Mouse (Mus musculus) heart, embryonic 11.5 days (tissue): ENCODE measurements around the gene Pard3. TPM values are rescaled to one million over a fixed set of nuclear protein-coding genes. Genes with fewer than 3 reads are reported as not detected.

ENCODE experiments used
- ATAC-seq: fragments of 200-750 bp; cut with Nextera tagmentation; replicated peaks from 2 replicates; pipeline ENCODE4 v1.8.0; 2017; ENCODE audit warnings: moderate library complexity; ENCODE audit not compliant: insufficient number of reproducible peaks, low FRiP score, low TSS enrichment
- H3K27ac ChIP-seq: fragments of 300-500 bp; sonication (generic); 2 replicates; pipeline ENCODE4 v1.5.1; 2014; ENCODE audit warnings: mild to moderate bottlenecking, low read depth, low read length
- H3K27me3 ChIP-seq: fragments of 300-500 bp; sonication (generic); 2 replicates; pipeline ENCODE4 v1.6.1; 2014; ENCODE audit warnings: mild to moderate bottlenecking, low read length, mixed read lengths; ENCODE audit not compliant: control insufficient read depth, insufficient read depth
- H3K36me3 ChIP-seq: fragments of 300-500 bp; sonication (generic); 2 replicates; pipeline ENCODE4 v1.6.1; 2014; ENCODE audit warnings: mild to moderate bottlenecking, low read length, moderate library complexity, mixed read lengths; ENCODE audit not compliant: control insufficient read depth, insufficient read depth
- H3K4me1 ChIP-seq: fragments of 300-500 bp; sonication (generic); 2 replicates; pipeline ENCODE4 v1.6.1; 2014; ENCODE audit warnings: low read length; ENCODE audit not compliant: control insufficient read depth, insufficient read depth
- H3K4me2 ChIP-seq: fragments of 300-500 bp; sonication (generic); 2 replicates; pipeline ENCODE4 v1.6.1; 2014; ENCODE audit warnings: mild to moderate bottlenecking, moderate library complexity
- H3K4me3 ChIP-seq: fragments of 300-500 bp; sonication (generic); 2 replicates; pipeline ENCODE4 v1.5.1; 2014; ENCODE audit warnings: low read depth, low read length
- H3K9ac ChIP-seq: fragments of 300-500 bp; sonication (generic); 2 replicates; pipeline ENCODE4 v1.6.1; 2014; ENCODE audit warnings: mild to moderate bottlenecking, low read depth, low read length, moderate library complexity
- H3K9me3 ChIP-seq: fragments of 300-500 bp; sonication (generic); replicated peaks from 2 replicates; pipeline ENCODE4 v1.6.1; 2016; ENCODE audit warnings: low read length; ENCODE audit not compliant: control insufficient read depth
- WGBS: fragments of 180-500 bp; shearing (Covaris S2); extraction: QIAGEN DNeasy Blood & Tissue Kit; methylation state at CpG from one replicate; pipeline ENCODE4 v1.1.7; 2014; ENCODE audit not compliant: insufficient replicate concordance; 5-methylcytosine and 5-hydroxymethylcytosine counted together
- polyA plus RNA-seq: library from polyadenylated mRNA; unstranded; fragments of >200 nt; fragmentation: Nextera tagmentation; extraction: Ambion mirVana; gene quantifications from 2 replicates; pipeline ENCODE4 v1.2.1, GENCODE M21; 2014

Gene Pard3
- polyA plus RNA-seq, 1 experiment from 2014 or later, result 24.0 TPM

DNA sequence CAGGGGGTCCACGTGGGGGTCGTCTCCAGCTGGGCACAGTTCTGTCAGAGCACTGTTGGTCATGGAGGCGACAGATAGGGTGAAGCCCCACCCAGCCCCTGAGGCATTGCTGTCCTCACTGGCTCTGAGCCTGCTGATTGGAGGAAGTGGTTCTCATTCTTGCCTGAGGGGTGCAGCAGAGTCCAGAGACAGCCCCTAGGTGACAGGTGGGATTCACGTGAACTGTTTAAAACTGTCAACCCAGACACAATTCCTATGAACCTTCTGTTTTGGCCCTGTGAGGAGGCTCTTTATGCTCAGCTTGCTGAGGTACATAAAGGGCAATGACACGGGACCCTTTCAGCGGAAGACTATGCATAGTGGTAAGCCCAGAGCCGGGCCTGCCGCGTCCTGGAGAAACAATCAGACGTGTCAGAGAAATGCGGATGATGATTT lies 488.5 kb downstream of the Pard3 start:
- ATAC-seq, result 0 out of 2 replicates have a peak, but pooled peaks have one; percentile 57
- no peak overlapping the region for H3K27ac ChIP-seq
- no peak overlapping the region for H3K4me2 ChIP-seq
- WGBS, result 62% methylated on average over 11 of the region's 11 CpGs
- no peaks in the 10 kb centered on the region for H3K27me3 ChIP-seq
- H3K9ac ChIP-seq, result no peak overlapping the region
- no peaks in the 10 kb centered on the region for H3K9me3 ChIP-seq
- H3K4me1 ChIP-seq, result no peaks in the 10 kb centered on the region
- no peak overlapping the region for H3K4me3 ChIP-seq
- no peaks in the 10 kb centered on the region for H3K36me3 ChIP-seq

DNA sequence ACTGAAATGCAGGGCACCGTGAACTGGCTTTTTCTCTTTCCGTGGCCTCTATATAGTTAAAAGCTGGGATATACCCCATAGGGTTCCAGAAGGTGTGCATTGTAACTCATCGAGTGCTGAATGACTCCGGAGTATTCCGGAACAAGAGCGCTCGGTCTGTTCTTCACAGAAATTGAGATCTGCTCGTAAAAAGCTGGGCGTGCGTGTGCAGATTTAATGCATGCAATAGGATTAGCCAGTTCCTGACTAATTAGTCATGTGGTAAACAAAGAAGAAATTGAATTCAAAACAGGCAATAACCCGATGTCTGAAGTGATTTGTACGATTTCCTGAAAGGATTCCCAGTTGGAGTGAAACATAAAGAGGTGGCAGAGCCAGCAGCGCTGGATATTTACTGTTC lies 489.1 kb downstream of the Pard3 start:
- no peak overlapping the region for H3K9ac ChIP-seq
- no peaks in the 10 kb centered on the region for H3K27me3 ChIP-seq
- no peaks in the 10 kb centered on the region for H3K4me1 ChIP-seq
- no peak overlapping the region for H3K4me3 ChIP-seq
- no peak overlapping the region for H3K4me2 ChIP-seq
- no peak for ATAC-seq
- WGBS, result 90% methylated on average over 13 of the region's 13 CpGs
- H3K36me3 ChIP-seq, result no peaks in the 10 kb centered on the region
- H3K27ac ChIP-seq, result no peak overlapping the region
- H3K9me3 ChIP-seq, result no peaks in the 10 kb centered on the region

DNA sequence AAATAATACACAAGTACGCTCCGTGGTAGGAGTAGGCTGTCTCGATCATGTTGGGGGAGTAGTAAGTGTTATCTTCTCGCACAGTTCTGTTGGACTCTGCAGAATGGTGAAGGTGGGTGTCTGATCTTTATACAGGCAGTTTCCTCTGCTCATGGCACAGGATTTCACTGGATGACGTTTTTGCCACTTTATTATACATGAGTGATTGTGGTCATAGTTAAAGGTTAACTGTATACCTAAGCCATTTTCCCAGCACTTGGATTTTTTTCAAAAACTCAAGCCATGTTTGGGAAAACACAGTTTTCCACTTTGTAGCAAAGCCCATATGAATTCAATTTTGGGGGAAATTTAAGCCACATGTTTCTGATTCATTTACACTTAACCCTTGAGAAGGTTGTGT lies 489.9 kb downstream of the Pard3 start:
- no peak for ATAC-seq
- H3K4me1 ChIP-seq, result no peaks in the 10 kb centered on the region
- H3K27me3 ChIP-seq, result no peaks in the 10 kb centered on the region
- H3K4me3 ChIP-seq, result no peak overlapping the region
- H3K9me3 ChIP-seq, result no peaks in the 10 kb centered on the region
- 69% methylated on average over 5 of the region's 5 CpGs for WGBS
- H3K27ac ChIP-seq, result no peak overlapping the region
- no peaks in the 10 kb centered on the region for H3K36me3 ChIP-seq
- no peak overlapping the region for H3K9ac ChIP-seq
- H3K4me2 ChIP-seq, result no peak overlapping the region

DNA sequence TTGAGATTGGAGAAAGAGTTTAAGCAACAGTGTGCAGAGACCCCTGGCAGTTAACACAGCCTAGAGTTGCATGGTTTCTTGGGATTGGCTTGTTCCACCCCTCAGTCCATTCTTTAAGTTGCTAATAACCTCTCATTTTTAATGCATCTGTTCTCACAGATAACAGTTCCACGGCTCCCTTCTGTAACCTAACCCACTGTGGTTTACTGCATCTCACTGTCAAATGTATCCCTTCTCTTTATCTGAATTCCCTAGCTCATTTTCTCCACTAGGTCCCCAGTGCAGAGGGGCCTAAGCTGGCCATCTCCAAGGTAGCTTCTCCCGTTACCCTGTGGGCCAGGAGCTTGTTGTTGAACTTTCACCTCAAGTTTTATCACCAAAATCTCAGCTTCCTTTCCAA lies 492.1 kb downstream of the Pard3 start:
- Histone ChIP-seq H3K4me3 (no peak overlapping the region), H3K4me2 (no peak overlapping the region), H3K27me3 (no peaks in the 10 kb centered on the region), H3K27ac (no peak overlapping the region), H3K36me3 (no peaks in the 10 kb centered on the region), H3K9me3 (no peaks in the 10 kb centered on the region), H3K9ac (no peak overlapping the region), H3K4me1 (no peaks in the 10 kb centered on the region)
- 64% methylated on average over 2 of the region's 2 CpGs for whole genome bisulfite sequencing
- no peak for ATAC-seq

DNA sequence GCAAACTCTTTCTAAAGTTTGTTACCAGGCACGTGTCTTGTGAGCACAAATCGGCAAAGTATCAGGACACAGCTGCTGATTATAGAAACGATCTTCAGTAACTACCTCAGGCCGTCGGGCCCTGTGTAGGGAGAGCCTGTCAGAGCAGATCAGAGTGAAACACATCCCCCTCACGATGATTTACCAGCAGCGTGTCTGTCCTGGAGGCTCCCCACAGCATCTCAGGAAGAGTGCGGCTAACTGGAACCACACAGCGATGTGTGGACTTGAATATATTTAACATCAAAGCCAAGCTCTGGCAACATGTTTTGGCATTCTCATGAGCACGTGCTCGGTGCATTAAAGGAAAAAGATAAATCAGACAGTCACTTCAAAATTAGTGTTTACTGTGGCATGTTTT lies 493.3 kb downstream of the Pard3 start:
- Histone ChIP-seq H3K9ac (no peak overlapping the region), H3K4me2 (no peak overlapping the region), H3K4me3 (no peak overlapping the region), H3K27me3 (no peaks in the 10 kb centered on the region), H3K9me3 (no peaks in the 10 kb centered on the region), H3K4me1 (no peaks in the 10 kb centered on the region), H3K36me3 (no peaks in the 10 kb centered on the region), H3K27ac (no peak overlapping the region)
- ATAC-seq, result no peak
- 64% methylated on average over 11 of the region's 11 CpGs for WGBS

DNA sequence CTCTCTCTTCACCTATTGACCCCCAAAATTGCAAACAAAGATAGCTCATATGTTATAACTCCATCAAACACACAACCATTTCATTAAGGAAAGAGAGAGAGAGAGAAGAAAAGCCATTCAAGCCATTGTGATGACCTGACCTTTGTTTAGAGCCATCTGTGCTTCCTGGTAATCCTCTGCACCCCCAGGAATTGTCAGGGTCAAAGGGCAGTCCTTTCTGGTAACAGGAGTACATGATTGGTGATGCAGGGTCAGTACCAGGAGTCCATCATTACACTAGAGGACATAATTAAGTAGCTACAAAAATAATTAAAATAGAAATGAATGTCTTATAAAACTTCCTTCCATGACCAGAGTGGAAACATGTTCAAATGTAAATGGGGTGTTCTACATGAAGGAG lies 493.9 kb downstream of the Pard3 start:
- Histone ChIP-seq H3K9ac (no peak overlapping the region), H3K9me3 (no peaks in the 10 kb centered on the region), H3K4me3 (no peak overlapping the region), H3K4me1 (no peaks in the 10 kb centered on the region), H3K27me3 (no peaks in the 10 kb centered on the region), H3K36me3 (no peaks in the 10 kb centered on the region), H3K27ac (no peak overlapping the region), H3K4me2 (no peak overlapping the region)
- ATAC-seq, result no peak

DNA sequence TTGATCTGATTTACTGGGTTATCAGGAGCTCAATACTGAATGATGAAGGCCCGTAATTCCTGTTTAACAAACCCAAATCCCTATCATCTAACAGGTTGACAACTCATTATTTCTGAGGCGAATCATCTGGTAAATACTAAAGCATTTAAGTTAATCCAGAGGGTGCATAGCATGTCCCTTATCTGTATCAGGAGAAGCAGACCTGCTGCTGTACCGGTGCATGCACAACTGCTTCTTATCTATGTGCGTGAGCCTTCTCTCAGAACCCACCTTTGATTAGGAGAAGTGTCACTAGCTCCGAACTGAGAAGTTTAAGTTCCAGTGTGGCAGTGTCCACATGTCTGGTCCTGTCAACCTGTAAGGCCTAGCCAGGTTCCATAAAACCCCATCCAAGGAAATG lies 499.9 kb downstream of the Pard3 start:
- ATAC-seq, result no peak
- no peak overlapping the region for H3K4me2 ChIP-seq
- H3K9ac ChIP-seq, result no peak overlapping the region
- no peaks in the 10 kb centered on the region for H3K36me3 ChIP-seq
- no peaks in the 10 kb centered on the region for H3K9me3 ChIP-seq
- H3K27me3 ChIP-seq, result no peaks in the 10 kb centered on the region
- H3K4me1 ChIP-seq, result no peaks in the 10 kb centered on the region; the same call in 1 of the 2 replicates
- H3K27ac ChIP-seq, result no peak overlapping the region
- H3K4me3 ChIP-seq, result no peak overlapping the region
- 66% methylated on average over 5 of the region's 5 CpGs for WGBS

DNA sequence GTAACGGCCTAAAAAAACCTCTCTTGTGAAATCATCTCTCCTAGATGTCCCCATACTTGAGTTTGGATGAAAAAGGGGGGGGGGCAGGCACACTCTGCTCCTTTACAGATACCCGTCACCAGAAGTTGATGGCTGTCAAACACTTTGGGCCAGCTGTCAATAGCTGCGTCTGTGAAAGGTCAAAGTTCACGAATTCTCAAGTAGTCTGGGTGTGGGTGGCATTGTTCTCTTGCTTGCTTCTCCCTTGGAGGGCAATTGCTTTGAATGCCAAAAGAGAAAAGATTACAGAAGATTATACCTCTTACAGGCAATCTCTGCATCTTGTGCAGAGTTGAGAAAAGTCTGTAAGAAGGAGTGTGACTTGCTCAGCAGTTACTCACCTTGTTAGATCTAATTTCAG lies 500.7 kb downstream of the Pard3 start:
- no peak for ATAC-seq
- Histone ChIP-seq H3K9ac (no peak overlapping the region), H3K27me3 (no peaks in the 10 kb centered on the region), H3K4me1 (no peaks in the 10 kb centered on the region; the same call in 1 of the 2 replicates), H3K9me3 (no peaks in the 10 kb centered on the region), H3K4me3 (no peak overlapping the region), H3K36me3 (no peaks in the 10 kb centered on the region), H3K4me2 (no peak overlapping the region), H3K27ac (no peak overlapping the region)
- 47% methylated on average over 4 of the region's 4 CpGs for WGBS

DNA sequence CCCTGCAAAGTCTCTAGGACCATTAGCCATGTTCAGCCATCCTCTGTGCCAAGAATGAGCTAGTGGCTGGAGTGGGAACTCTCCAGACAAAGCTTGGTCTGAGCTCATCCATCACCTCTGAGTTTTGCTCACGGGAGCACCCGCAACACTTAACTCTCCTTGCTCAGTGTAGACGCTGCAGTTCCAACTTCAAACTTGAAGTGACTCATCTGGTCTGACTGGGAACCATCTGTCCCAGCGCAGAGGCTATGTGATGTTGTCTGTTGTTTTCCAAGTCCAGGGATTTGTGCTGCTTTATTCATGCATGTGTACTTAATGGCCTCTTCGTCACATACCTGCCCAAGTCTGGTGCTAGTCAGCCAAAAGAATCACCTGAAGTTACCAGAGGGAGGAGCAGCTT lies 505.5 kb downstream of the Pard3 start:
- ATAC-seq, result no peak

More for the DNA sequence above, 505.5 kb downstream of the Pard3 start:
- Histone ChIP-seq H3K27ac (no peak overlapping the region), H3K4me3 (no peak overlapping the region), H3K9me3 (no peaks in the 10 kb centered on the region), H3K4me2 (no peak overlapping the region), H3K9ac (no peak overlapping the region), H3K4me1 (no peaks in the 10 kb centered on the region; the same call in 1 of the 2 replicates), H3K36me3 (no peaks in the 10 kb centered on the region), H3K27me3 (no peaks in the 10 kb centered on the region)
- 78% methylated on average over 5 of the region's 5 CpGs for WGBS
